Mouse (Mus musculus): ENCODE measurements around the gene Phox2b. TPM values are rescaled to one million over a fixed set of nuclear protein-coding genes. Genes with fewer than 3 reads are reported as not detected.

Gene Phox2b
- total RNA-seq (2012; rRNA removed) = 0.09 TPM in 1 of 2 replicates, not detected in the other

GRCm38 (mm10) chr5:67098733-67099323 lies at the start of gene Phox2b:
Gene Phox2b, minus strand, starts transcription at chr5:67099301.
- peaks cover 0 to 7% of the 10 kb centered on the region in 2 experiments; a peak in 2 of 4 replicates for H3K4me1 ChIP-seq (ENCODE audit: control insufficient read depth in 2 of 2, insufficient read depth in 2 of 2, low read length in 2 of 2, poor library complexity in 1 of 2)
- no peak for DNase-seq (ENCODE audit: low read depth, low spot score)
- in situ Hi-C loops (cut with MboI; ENCODE audit: low sequenced_read_pairs in 2 of 2, unreplicated experiment in 2 of 2) = loop anchor here in 1 of 2 experiments (10.0 kb wide), 1 partner anchor 136 kb away; no protein-coding TSS in a partner anchor
- no peaks in the 10 kb centered on the region for H3K9me3 ChIP-seq (ENCODE audit: control insufficient read depth, insufficient read depth, low read depth, low read length)
- TF ChIP-seq ZC3H11A (IDR thresholded peaks at IDR 0.05; ENCODE audit: borderline replicate concordance, low read depth, low read length) (no peak), CHD2 (IDR thresholded peaks at IDR 0.05; ENCODE audit: low read depth, low read length) (no peak), HCFC1 (IDR thresholded peaks at IDR 0.05; ENCODE audit: borderline replicate concordance, insufficient read depth, low read length) (no peak), MAFK (IDR thresholded peaks at IDR 0.05; ENCODE audit: insufficient read depth, low read depth, low read length) (no peak), ZNF384 (IDR thresholded peaks at IDR 0.05; ENCODE audit: low read depth, low read length) (no peak)
- no peak within 1 kb of the TSS for H3K4me3 ChIP-seq (ENCODE audit: insufficient read depth in 1 of 2, low read depth in 1 of 2, low read length in 2 of 2, poor library complexity in 1 of 2, severe bottlenecking in 1 of 2)
- no peak within 1 kb of the TSS for H3K27ac ChIP-seq (ENCODE audit: insufficient read depth, low read depth, low read length, poor library complexity, severe bottlenecking)
- no peak within 1 kb of the TSS for H3K9ac ChIP-seq (ENCODE audit: insufficient read depth, low read depth, low read length, poor library complexity, severe bottlenecking)
- no peaks in the 10 kb centered on the region for H3K36me3 ChIP-seq (ENCODE audit: control insufficient read depth, insufficient read depth, low read length, poor library complexity, severe bottlenecking)

- TF ChIP-seq MAFK (IDR thresholded peaks at IDR 0.05; ENCODE audit: insufficient read depth, low read depth, low read length) = no peak
- TF ChIP-seq CHD2 (IDR thresholded peaks at IDR 0.05; ENCODE audit: low read depth, low read length) = no peak
- TF ChIP-seq ZNF384 (IDR thresholded peaks at IDR 0.05; ENCODE audit: low read depth, low read length) = no peak
- no peak for TF ChIP-seq ZC3H11A (IDR thresholded peaks at IDR 0.05; ENCODE audit: borderline replicate concordance, low read depth, low read length)
- no peak for TF ChIP-seq HCFC1 (IDR thresholded peaks at IDR 0.05; ENCODE audit: borderline replicate concordance, insufficient read depth, low read length)
- H3K27ac ChIP-seq (ENCODE audit: insufficient read depth, low read depth, low read length, poor library complexity, severe bottlenecking) = no peak overlapping the region
- in situ Hi-C loops (cut with MboI; ENCODE audit: low sequenced_read_pairs in 2 of 2, unreplicated experiment in 2 of 2) = no loop called here
- DNase-seq (ENCODE audit: low read depth, low spot score) = no peak
- H3K4me1 ChIP-seq (ENCODE audit: control insufficient read depth in 2 of 2, insufficient read depth in 2 of 2, low read length in 2 of 2, poor library complexity in 1 of 2) = peaks cover 3 to 5% of the 10 kb centered on the region in 2 experiments; a peak in 2 of 4 replicates
- no peaks in the 10 kb centered on the region for H3K9me3 ChIP-seq (ENCODE audit: control insufficient read depth, insufficient read depth, low read depth, low read length)
- no peak overlapping the region for H3K4me3 ChIP-seq (ENCODE audit: insufficient read depth in 1 of 2, low read depth in 1 of 2, low read length in 2 of 2, poor library complexity in 1 of 2, severe bottlenecking in 1 of 2)
- H3K36me3 ChIP-seq (ENCODE audit: control insufficient read depth, insufficient read depth, low read length, poor library complexity, severe bottlenecking) = no peaks in the 10 kb centered on the region
- H3K9ac ChIP-seq (ENCODE audit: insufficient read depth, low read depth, low read length, poor library complexity, severe bottlenecking) = no peak overlapping the region
These were observed 43.5 kb upstream of the Phox2b start for GRCm38 (mm10) chr5:67142622-67143021.

GRCm38 (mm10) chr5:67139052-67140015 lies 40.2 kb upstream of the Phox2b start:
- in situ Hi-C loops (cut with MboI; ENCODE audit: low sequenced_read_pairs in 2 of 2, unreplicated experiment in 2 of 2) = no loop called here
- H3K27ac ChIP-seq (ENCODE audit: insufficient read depth, low read depth, low read length, poor library complexity, severe bottlenecking) = no peak overlapping the region
- no peak for TF ChIP-seq HCFC1 (IDR thresholded peaks at IDR 0.05; ENCODE audit: borderline replicate concordance, insufficient read depth, low read length)
- no peak for TF ChIP-seq MAFK (IDR thresholded peaks at IDR 0.05; ENCODE audit: insufficient read depth, low read depth, low read length)
- TF ChIP-seq CHD2 (IDR thresholded peaks at IDR 0.05; ENCODE audit: low read depth, low read length) = no peak
- TF ChIP-seq ZNF384 (IDR thresholded peaks at IDR 0.05; ENCODE audit: low read depth, low read length) = no peak
- no peak for TF ChIP-seq ZC3H11A (IDR thresholded peaks at IDR 0.05; ENCODE audit: borderline replicate concordance, low read depth, low read length)
- H3K4me3 ChIP-seq (ENCODE audit: insufficient read depth in 1 of 2, low read depth in 1 of 2, low read length in 2 of 2, poor library complexity in 1 of 2, severe bottlenecking in 1 of 2) = no peak overlapping the region
- H3K4me1 ChIP-seq (ENCODE audit: control insufficient read depth in 2 of 2, insufficient read depth in 2 of 2, low read length in 2 of 2, poor library complexity in 1 of 2) = peaks cover 3 to 5% of the 10 kb centered on the region in 2 experiments; a peak in 2 of 4 replicates
- no peaks in the 10 kb centered on the region for H3K9me3 ChIP-seq (ENCODE audit: control insufficient read depth, insufficient read depth, low read depth, low read length)
- H3K36me3 ChIP-seq (ENCODE audit: control insufficient read depth, insufficient read depth, low read length, poor library complexity, severe bottlenecking) = no peaks in the 10 kb centered on the region
- H3K9ac ChIP-seq (ENCODE audit: insufficient read depth, low read depth, low read length, poor library complexity, severe bottlenecking) = no peak overlapping the region
- DNase-seq (ENCODE audit: low read depth, low spot score) = no peak

- DNase-seq (ENCODE audit: low read depth, low spot score) = no peak
- Histone ChIP-seq H3K4me3 (ENCODE audit: insufficient read depth in 1 of 2, low read depth in 1 of 2, low read length in 2 of 2, poor library complexity in 1 of 2, severe bottlenecking in 1 of 2) (no peak overlapping the region), H3K27ac (ENCODE audit: insufficient read depth, low read depth, low read length, poor library complexity, severe bottlenecking) (no peak overlapping the region), H3K9ac (ENCODE audit: insufficient read depth, low read depth, low read length, poor library complexity, severe bottlenecking) (no peak overlapping the region), H3K9me3 (ENCODE audit: control insufficient read depth, insufficient read depth, low read depth, low read length) (no peaks in the 10 kb centered on the region), H3K4me1 (ENCODE audit: control insufficient read depth in 2 of 2, insufficient read depth in 2 of 2, low read length in 2 of 2, poor library complexity in 1 of 2) (peaks cover 3 to 5% of the 10 kb centered on the region in 2 experiments; a peak in 2 of 4 replicates), H3K36me3 (ENCODE audit: control insufficient read depth, insufficient read depth, low read length, poor library complexity, severe bottlenecking) (no peaks in the 10 kb centered on the region)
- no peak for TF ChIP-seq ZC3H11A (IDR thresholded peaks at IDR 0.05; ENCODE audit: borderline replicate concordance, low read depth, low read length)
- in situ Hi-C loops (cut with MboI; ENCODE audit: low sequenced_read_pairs in 2 of 2, unreplicated experiment in 2 of 2) = no loop called here
These were observed 39.5 kb upstream of the Phox2b start for GRCm38 (mm10) chr5:67138643-67139042.

Data from ES-E14 (cell line).